Mouse (Mus musculus) testis, postnatal 10 days (tissue): ENCODE data around the gene Gemin8.

ENCODE experiments used
- DNase-seq: peaks from one replicate; pipeline ENCODE4 v3.0.0; 2021; ENCODE audit warnings: low spot score

The Gemin8 gene

DNA sequence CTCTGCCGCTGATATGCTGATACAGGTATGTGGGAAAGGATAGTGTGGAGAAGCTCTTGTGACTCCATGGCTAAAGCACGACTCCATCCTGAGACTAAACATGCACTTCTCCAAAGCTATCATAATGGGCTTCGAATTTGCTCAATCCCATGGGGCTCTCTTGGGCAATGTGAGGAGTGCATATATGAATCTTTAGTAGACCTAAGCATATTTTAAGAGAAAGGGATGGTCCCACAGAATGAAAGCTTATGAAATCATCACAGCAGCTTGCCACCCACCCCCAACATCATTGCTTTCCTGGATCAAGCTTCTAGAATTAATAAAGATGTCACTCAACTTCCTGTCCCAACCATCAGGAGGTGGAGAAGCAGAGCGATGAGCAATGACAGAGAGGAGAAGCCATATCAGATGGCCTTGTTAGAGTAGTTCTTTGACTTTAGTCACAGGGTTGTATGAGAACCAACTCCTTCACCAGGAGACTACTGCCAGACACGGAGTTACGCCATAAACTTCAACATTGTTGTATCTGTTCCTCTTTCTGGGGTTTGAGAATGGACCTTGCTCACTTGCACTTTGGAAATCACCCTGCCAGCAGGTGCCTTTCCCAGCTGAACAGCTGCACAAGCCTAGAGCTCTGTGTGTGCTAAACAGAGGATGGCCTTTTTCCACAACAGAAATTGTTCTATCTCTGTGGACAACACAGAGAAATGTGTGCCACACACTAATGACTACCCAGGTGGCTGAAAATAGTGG, 60.4 kb downstream of the Gemin8 start:
- DNase-seq = no peak

DNA sequence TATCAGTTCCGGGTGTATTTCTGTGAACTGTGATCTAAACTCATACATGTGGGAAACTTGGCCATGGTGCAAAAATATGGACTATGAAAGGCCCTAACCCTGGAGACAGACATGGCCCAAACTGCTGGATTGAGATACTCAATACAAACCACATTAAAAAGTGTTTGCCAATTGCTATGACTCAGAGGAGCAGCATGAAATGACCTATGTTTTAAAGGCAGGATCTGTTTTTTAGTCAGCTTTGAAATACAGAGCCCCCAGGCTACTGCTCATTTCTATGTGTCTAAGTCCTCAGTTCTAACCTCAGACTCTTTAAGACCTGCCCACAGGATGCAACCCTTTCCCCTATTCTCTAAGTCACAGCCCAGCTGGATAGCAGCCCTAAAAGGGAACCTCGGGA, 65.9 kb downstream of the Gemin8 start:
- no peak for DNase-seq

DNA sequence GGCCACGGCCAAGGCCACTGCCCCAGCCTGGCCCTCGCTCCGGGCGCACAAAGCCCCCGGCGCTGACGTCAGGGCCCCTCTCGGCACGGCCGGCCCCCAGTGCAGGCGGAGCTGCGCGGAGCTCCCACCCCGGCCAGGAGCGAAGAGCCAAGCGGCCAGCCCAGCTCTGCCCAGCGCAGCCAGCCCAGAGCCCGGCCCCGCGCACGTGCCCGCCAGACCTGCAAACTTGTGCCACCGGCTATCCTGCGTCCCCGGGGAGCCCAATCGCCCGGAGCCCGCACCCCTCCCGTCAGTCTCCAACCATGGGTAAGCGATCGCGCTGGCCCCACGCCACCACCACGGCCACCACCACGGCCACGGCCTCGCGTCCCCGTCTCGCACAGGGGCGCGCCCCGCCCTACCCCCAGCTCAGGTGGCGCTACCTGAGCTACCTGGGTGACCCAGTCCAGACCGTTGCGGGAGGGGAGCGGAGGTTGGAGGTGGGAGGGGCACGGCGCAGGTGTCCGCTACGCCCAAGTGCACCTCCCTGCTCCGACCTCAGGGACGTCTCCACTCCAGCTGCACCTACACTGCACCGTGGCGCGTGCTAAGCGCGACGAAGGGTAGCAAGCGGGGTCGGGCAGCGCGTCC, 68.7 kb downstream of the Gemin8 start, which contains the start of gene Gpm6b:
Gene Gpm6b, plus strand, starts transcription at position 81 of the 630 bp plus-strand sequence.
- peak; percentile 66 for DNase-seq

DNA sequence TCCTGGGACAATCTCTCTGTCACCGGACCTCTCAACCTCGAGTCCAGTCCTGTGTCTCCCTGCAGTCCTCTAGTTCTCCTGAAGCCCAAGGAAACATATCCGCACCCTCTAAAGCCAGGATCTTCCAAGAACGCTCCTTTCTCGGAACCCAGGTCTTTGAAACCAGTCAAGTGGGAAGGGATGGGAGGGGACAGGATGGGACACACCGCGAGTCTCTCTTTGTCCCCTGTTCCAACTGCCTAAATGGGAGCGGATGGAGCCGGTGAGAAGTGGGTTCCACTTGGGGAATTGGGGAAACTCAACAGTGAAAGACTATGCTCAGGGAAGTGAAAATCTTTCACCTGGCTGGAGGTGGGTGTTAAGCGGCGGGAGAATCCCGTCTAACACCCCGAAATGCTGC, 69.3 kb downstream of the Gemin8 start:
- DNase-seq = no peak
